Mouse (Mus musculus): ENCODE data around the gene Herc2.

Gene Herc2

DNA sequence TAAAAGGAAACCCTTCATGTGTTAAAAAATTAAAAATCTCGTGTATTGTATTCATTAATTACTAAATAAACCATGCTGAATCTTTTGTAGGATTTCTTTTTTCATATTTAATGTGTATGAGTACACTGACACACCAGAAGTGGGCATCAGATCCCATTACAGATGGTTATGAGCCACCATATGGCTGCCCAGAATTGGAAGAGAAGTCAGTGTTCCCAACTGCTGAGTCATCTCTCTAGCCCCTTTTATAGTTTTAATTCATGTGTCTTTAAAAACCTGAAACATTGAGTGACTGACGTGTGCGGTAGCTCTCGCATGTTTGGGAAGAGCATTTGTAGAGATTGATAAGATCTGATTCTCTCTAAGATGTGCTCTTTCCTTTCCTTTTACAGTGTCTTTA, 21.7 kb downstream of the Herc2 start:
- DNase-seq: no peak

DNA sequence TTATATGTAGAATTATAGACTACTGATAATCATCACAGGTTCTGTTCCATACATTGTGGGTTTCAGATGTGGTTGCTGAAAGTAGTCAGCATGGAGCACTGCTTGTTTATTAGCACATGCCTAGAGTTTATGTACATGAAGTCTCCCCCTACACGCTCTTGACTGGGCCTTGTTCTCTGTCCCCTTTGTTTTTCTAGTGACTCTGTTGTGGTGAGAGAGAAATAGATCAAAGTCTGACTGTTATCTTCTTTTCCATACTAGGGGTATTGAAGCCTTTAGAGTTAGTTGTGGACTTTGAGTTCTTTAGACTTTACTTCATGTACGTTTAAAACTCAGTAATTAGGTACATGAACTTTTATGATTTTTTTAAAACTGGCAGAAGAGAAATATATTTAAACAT, 33.0 kb downstream of the Herc2 start:
- no peak for DNase-seq

DNA sequence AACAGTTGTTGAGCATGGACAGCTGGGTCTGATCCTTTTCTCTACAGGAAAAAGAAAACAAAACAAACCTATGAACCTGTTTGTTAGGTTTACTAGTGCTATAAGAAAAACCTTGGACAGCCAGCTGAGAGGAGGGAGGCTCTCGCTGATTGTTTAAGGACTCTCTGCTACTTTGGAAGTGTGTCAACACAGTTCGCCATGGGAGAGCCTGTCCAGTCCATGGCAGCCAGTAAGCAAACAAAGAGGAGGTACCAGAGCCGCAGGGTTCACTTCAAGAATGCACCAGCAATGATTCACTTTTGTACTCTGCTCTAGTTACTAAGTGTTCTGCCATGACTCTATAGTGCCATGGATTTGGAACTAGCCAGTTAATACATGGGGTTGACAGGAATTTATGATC, 39.1 kb downstream of the Herc2 start:
- no peak for DNase-seq

DNA sequence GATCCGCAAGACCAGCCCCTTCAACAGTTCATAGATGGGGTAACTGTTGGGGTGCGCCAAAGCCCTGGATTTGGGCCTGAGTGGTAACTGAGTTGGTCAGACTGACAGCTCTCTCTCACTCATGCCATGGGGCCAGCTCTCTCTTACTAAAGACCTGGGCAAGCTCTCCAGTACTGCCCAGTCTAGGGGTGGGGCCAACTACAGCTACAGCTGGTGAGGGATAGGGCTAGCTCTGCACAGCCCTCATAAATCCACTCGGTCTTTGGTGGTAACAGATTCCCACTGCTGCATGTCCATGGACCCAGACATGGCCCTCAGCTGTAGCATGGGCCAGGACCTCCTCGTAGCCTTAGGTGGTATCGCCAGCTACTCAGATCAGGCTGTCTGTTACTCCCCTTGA, 41.4 kb downstream of the Herc2 start:
- no peak for DNase-seq

DNA sequence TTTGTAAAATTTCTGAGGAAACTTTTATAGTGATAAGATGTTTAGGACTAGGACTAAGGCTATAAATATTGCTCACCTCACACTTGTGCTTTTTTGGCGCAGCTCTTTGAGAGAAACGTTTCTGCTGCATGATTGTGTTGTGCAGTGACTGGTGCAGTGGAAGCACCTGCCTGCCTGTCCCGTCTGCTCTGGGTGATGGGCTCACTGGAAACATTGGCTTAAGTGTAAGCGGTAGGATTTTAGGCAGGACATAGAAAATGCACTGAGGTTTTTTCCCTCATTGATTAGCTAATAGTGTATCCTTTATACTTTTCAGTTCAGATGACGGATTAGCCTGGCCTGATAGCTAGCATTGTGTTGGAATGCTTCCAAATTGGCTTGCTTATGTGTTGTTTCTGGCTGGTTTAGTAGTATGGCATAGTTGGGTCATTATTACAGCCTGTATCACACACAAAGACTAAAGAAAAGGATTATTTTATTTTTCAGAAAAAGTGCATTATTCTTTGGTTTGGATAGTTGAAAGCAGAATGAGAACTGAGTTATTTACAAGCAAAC, 52.4 kb downstream of the Herc2 start:
- no peak for DNase-seq

DNA sequence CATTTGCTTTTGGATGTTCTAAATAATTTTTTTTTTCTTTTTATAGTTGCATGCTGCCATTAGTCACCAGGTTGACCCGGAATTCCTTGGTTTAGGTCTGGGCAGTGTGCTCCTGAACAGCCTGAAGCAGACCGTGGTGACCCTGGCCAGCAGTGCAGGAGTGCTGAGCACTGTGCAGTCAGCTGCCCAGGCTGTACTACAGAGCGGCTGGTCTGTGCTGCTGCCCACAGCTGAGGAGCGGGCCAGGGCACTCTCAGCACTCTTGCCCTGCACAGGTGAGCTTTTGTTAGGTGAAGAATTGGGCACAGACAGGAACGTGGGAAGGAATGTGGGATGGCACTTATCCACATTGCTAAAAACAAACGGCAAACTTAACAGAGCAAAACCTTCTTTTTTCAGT, 63.0 kb downstream of the Herc2 start:
- no peak for DNase-seq

DNA sequence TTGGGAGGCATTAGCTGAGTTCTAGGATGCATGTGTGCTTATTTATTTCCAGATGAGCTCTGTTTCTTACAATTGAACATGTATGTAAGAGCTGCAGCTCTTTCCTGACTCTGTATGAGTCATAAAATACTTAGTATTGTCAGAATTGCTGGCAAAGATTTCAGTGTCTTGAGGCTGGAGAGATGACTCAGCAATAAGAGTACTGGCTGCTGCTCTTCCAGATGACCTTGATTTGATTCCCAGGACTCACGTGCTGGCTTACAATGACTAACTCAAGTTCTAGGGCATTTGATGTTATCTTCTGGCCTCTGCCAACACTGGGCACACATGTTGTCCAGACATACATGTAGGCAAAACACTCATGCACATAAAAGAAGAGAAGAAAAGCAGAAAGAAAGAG, 64.2 kb downstream of the Herc2 start:
- DNase-seq: no peak

DNA sequence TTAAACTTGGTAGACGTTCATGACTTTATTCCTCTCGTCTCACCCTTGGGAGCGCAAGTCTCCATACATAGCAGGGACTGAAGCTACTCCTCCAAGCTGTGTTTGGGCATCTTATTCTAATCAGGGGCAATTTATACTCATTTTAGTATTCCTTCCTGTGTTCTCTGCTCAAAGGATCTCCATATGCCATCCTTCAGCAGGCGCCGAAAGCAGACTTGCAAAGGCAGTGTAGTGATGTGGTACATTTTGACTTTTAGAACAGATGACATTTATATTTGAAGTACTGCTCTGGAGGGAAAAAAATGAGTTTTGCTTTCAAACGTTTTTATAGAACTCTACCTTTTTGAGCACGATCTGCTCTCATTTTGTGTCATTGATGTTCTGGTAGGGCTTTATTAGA, 71.0 kb downstream of the Herc2 start:
- no peak for DNase-seq

DNA sequence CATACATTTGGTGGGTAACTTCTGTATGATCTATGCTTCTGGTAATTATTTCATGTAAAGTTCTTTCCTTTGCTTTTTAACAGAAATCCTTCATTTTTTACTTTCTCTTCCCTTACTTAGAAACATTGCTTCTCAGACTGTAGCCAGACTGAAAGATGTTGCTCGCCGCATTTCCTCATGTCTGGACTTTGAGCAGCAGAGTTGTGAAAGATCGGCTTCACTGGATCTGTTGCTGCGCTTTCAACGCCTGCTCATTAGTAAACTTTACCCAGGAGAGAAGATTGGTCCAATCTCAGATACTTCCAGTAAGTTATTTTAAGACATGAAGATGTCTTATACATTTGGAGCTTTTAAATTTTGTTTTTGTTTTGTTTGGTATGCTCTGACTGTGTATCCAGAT, 71.4 kb downstream of the Herc2 start:
- DNase-seq: no peak

DNA sequence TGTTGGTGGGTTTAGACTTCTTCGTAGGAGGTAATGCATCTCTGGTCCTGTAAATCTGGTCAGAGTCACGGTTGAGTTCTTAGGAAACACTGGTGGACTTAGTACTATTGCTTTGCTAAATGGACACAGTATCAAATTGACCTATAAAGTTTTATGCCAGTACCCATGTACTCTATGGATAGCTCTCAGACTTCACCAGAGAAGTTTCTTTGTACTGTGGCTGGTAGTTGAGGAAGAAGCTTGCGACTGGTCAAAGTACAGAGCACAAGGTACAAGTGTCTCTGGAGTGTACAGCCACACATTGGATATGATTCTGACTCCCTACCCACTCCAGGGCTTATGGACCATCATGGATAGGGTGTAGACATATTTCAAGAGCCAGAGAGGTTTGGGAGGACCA, 78.1 kb downstream of the Herc2 start:
- no peak for DNase-seq

DNA sequence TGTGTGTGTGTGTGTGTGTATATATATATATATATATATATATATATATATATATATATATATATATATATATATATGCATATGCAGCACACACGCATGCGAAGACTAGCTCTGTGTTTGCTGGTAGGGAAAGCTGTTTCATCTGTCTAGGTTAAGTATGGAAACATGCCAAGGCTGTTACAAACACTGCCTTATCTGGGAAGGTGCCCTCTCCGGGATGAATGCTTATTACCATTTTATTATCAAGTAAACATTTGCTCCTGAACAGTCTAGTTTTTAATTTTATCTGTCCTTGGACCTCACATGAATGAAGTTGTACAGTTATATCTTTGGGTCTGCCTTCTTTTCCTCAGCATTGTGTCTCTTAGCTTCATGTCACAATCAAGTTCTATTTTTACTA, 79.6 kb downstream of the Herc2 start:
- DNase-seq: no peak

DNA sequence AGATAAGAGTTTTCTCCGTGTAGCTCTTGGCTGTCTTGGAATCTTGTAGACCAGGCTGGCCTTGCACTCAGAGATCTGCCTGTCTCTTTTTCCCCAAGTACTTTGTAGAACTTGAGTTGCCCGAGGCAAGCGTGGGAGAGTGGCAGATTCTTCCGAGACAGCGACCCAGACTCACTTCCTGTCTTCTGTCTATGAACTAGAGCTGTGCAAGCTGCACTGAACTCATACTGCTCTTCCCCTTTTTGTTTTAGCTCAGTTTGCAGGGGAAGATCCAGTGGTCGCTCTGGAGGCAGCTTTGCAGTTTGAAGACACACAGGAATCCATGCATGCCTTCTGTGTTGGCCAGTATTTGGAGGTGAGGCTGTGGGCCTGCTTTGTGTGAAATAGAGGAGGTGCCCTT, 81.6 kb downstream of the Herc2 start:
- DNase-seq: peak in 1 of 2 experiments; percentile 15

DNA sequence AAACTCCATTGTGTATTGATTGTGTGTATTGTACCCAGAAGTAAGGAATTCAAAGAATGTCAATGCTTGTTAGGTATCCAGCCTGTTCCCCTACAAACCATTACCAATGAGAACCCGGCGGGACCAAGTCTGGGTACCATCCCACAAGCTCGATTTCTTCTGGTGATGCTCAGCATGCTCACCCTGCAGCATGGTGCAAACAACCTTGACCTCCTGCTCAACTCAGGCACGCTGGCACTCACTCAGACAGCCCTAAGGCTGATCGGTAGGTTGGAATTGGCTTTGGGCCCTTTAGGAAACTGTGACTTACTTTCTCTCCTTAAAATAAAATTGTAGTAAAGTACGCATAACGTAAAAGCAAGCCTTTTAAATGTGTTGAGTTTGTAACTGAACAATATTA, 88.7 kb downstream of the Herc2 start:
- DNase-seq: no peak

DNA sequence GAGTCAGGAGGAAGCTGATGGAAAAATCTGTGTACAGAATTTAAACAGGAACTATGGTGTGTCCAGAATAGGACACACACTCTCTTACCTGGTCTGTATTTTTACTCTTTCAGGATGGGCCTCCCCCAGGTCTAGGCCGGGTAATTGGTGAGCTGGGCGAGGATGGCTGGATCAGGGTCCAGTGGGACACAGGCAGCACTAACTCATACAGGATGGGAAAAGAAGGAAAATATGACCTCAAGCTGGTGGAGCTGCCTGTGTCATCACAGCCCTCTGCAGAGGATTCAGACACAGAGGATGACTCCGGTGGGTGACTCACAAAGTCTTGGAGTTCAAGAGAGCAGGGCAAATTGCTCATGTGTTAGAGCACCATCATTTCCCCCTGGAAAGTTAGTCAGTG, 96.4 kb downstream of the Herc2 start:
- DNase-seq: no peak

DNA sequence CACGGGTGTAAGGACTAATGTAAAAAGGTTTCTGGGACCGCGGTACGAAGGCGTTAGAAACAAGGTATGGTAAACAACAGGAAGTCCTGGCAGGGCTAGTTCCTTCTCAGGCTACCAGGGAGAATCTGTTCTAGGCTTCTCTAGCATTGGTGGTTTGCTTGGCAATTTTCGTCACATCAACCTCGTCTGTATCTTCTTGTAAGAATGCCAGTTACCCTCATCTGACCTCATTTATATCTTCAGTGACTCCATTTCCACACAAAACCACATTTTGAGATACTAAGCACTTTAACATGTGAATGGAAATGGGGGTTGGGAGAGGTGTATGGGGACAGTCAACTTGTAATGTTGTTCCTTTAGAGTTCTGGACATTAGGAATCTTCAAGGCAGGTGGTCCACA, 98.9 kb downstream of the Herc2 start:
- no peak for DNase-seq

DNA sequence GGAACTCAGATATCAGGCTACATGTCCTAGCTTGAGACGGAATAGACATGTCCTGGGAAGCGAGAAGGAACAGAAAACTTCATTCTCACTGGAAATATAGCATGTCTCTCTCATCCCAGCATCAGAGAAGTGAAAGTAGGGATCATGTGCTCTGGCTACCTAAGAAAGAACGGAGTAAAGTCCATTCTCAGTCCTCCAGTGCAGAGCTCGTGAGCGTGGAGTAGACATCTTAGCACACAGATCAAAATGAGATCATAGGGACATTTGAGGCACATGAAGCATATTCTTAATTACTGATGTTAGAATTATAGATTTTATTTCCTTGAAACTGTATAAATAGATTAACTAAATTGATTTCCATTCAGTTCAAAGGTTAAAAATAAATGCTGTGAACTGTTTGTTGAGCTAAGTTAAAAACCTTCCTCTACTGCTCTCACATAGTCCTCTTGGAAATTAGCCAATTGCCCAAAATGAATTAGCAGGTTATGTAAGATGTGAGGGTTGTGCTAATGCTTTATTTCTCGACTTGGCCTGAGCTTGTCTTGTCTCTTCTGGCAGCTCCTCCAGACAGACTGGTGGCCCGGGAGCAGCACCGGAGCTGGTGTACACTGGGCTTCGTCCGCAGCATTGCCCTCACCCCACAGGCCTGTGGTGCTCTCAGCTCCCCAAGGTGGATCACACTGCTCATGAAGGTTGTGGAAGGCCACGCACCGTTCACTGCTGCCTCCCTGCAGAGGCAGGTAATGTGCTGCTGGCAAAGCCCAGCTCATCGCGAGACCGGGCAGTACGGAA, 102.1 kb downstream of the Herc2 start:
- DNase-seq: no peak

DNA sequence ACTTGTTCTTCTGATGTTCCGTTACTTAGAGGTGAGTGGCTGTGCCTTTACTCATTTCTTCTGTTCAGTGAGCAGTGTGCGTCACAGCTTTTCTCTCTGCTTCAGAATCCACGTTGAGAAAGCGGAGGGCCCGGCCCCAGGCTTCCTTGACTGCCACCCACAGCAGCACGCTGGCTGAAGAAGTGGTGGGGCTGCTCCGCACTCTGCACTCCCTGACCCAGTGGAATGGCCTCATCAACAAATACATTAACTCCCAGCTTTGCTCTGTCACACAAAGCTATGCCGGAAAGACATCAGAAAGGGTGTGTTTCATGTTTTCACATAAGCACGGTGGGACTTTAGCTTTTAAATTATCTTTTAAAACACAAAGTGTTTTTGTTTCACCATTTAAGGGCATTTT, 103.2 kb downstream of the Herc2 start:
- DNase-seq: no peak

DNA sequence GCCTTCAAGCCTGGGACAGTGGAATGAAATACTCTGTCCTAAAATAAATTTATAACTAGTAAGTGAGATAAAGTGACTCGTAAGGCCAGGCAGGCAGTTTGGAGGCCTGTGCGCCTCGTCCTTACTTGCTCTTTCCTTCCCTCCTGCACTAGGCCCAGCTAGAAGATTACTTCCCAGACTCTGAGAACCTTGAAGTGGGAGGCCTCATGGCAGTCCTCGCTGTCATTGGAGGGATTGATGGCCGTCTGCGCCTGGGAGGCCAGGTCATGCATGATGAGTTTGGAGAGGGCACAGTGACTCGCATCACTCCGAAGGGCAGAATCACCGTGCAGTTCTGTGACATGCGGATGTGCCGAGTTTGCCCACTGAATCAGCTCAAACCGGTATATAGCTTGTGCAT, 103.6 kb downstream of the Herc2 start:
- DNase-seq: no peak

DNA sequence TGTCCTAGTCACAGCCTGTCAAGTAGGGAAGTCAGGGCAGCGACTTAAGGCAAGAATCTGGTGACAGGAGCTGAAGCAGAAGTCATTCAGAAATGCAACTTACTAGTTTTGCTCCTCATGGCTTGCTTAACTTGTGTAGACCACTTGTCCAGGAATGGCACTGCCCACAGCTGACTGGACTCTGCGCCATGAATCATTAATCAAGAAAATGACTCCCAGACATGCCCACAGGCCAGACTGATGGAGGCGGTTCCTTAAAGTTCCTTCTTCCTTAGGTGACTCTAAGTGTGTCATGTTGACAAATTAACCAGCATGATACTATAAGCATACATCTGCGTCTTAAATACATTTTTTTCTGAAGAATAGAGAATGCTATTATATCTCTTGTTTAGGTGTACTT, 113.3 kb downstream of the Herc2 start:
- DNase-seq: no peak

DNA sequence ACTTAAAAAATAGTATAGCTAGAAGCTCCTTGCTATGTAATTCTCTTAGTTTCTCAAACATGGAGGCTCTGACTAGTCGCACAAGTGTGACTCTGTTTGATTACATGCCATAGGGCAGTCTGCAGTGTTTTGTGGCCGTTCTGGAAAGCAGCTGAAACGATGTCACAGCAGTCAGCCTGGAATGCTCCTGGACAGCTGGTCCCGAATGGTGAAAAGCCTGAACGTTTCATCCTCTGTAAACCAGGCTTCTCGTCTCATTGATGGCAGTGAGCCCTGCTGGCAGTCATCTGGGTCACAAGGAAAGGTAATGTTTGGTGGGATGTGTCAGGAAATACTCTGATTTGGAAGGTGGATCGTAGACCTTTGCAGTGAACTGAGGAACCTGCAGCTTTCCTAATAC, 118.7 kb downstream of the Herc2 start:
- DNase-seq: no peak

DNA sequence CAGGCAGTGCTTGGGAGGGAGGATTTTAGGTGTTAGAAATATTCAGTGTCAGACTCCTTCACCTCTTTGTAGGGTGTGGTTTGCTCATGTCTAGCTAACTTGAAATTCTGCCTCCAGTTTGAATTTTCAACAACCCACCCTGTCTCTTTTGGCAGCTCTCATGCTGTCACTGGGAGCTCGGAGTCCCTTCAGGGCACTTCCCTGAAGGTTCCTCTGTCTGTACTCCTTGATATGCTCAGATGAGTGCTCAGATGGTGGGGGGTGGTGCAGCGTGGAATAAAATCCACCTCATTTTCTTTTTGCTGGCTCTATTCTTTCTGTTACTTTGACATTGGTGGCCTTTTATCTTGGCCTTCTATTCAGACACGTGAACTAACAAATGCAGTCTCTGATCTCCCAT, 127.4 kb downstream of the Herc2 start:
- DNase-seq: no peak

DNA sequence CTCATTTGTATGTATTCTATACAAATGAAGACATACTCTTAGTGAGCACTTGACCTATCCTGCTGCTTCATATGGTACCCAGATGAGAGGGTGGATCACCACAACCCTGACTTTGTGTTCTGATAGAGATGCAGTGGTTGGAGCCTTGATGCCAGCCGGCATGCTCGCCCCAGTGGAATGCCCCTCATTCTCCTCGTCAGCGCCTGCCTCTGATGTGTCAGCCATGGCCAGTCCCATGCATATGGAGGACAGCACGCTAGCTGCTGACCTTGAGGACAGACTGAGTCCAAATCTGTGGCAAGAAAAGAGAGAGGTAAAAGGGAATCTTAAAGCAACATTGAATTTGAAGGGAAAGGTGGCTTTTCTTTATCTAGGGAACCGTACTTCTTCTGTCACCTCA, 141.0 kb downstream of the Herc2 start:
- DNase-seq: no peak

DNA sequence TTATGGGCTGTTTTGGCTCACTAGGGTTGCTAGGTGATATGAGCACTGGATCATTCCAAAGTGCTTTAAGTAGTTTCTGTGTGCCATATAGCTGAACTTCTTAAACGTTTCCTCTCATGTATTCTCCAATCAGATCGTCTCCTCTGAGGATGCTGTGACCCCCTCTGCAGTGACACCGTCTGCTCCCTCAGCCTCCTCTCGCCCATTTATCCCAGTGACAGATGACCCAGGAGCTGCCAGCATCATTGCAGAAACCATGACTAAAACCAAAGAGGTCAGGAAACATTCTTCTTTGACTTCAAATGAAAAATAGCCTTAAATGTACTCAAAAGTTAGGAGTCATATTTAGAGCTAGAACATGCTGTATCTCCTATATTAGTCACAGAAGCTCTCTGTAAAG, 141.7 kb downstream of the Herc2 start:
- no peak for DNase-seq

DNA sequence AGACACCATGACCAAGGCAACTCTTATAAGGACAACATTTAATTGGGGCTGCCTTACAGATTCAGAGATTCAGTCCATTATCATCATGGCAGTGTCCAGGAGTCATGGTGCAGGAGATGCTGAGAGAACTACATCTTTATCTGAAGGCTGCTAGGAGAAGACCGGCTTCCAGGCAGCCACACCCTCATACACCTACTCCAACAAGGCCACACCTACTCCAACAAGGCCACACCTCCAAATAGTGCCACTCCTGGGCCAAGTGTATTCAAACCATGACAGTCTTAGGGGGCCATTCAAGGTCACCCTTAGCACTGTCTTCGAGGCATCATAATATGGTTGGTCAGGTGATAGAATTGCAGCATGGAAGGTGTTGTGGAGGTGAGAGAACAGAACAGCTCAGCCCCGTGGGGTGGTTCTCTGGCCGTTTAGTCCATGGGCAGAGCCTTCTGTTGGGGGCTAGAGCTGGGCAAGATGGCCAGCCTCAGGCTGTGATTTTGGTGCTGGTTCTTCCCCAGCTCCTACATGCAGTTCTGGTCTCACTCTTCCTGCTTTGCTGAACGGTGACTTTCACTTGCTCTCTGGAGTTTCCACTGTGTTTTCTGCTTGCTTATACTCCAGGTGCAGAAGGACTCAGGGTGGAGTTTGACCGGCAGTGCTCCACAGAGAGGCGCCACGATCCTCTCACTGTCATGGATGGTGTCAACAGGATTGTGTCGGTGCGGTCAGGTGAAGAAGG, 151.7 kb downstream of the Herc2 start:
- DNase-seq: no peak

DNA sequence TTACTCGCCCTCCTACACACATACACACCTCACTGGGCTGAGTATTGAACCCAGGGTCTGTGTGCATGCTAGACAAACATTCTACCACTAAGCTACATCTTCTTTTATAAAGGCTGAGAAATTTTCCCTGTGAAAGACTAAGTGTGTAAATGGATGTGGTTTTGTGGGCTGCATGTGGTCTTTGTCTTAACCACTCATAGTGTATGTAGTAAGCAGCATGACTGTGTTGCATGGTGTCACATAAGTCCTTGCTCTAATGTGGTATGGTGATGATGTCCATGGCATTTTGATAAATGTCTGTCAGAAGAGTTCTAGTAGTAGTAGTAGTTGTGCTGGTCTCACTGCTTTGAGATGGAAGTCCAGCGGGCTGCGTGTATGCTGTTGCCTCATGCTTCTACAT, 152.8 kb downstream of the Herc2 start:
- DNase-seq: no peak

Data from lung, postnatal 4 days (tissue).